Mouse (Mus musculus): ENCODE results near the gene Tiam1. TPM values are rescaled to one million over a fixed set of nuclear protein-coding genes. Genes with fewer than 3 reads are reported as not detected.

Tiam1 gene
- polyA plus RNA-seq, 1 experiment from 2014 or later: 18.5 TPM

GRCm38 (mm10) chr16:89934616-89935015, 209.0 kb downstream of the Tiam1 start:
- no peak for TF ChIP-seq CTCF (IDR thresholded peaks at IDR 0.05; ENCODE audit: low read depth)
- H3K4me2 ChIP-seq: no peak overlapping the region
- no peak overlapping the region for H3K27ac ChIP-seq (ENCODE audit: low read depth)
- no peaks in the 10 kb centered on the region for H3K9me3 ChIP-seq (ENCODE audit: low read depth, low read length)
- H3K4me3 ChIP-seq (ENCODE audit: low read depth, low read length): no peak overlapping the region
- 0 out of 2 replicates have a peak, but pooled peaks cover 4% of the 10 kb centered on the region for H3K4me1 ChIP-seq (ENCODE audit: insufficient read depth)
- no peak overlapping the region for H3K9ac ChIP-seq
- DNase-seq (peak; percentile 39), ATAC-seq (ENCODE audit: insufficient read depth) (peak; percentile 59)
- 27% methylated on average over 10 of the region's 10 CpGs for WGBS
- H3K36me3 ChIP-seq (ENCODE audit: insufficient read depth): no peaks in the 10 kb centered on the region
- no peaks in the 10 kb centered on the region for H3K27me3 ChIP-seq (ENCODE audit: insufficient read depth, low read length)

- no peak for TF ChIP-seq CTCF (IDR thresholded peaks at IDR 0.05; ENCODE audit: low read depth)
- ATAC-seq (ENCODE audit: insufficient read depth) (no peak), DNase-seq (no peak)
- Histone ChIP-seq H3K4me1 (ENCODE audit: insufficient read depth) (0 out of 2 replicates have a peak, but pooled peaks cover 4% of the 10 kb centered on the region), H3K9ac (no peak overlapping the region), H3K4me3 (ENCODE audit: low read depth, low read length) (no peak overlapping the region), H3K36me3 (ENCODE audit: insufficient read depth) (no peaks in the 10 kb centered on the region), H3K9me3 (ENCODE audit: low read depth, low read length) (no peaks in the 10 kb centered on the region), H3K27me3 (ENCODE audit: insufficient read depth, low read length) (no peaks in the 10 kb centered on the region), H3K27ac (ENCODE audit: low read depth) (no peak overlapping the region), H3K4me2 (no peak overlapping the region)
- 51% methylated on average over 7 of the region's 7 CpGs for WGBS
Measured at GRCm38 (mm10) chr16:89933976-89934375, 209.6 kb downstream of the Tiam1 start.

- H3K27me3 ChIP-seq (ENCODE audit: insufficient read depth, low read length): no peaks in the 10 kb centered on the region
- 0 out of 2 replicates have a peak, but pooled peaks cover 9% of the 10 kb centered on the region for H3K4me1 ChIP-seq (ENCODE audit: insufficient read depth)
- no peak for TF ChIP-seq CTCF (IDR thresholded peaks at IDR 0.05; ENCODE audit: low read depth)
- no peak overlapping the region for H3K9ac ChIP-seq
- 55% methylated on average over 7 of the region's 7 CpGs for WGBS
- no peak overlapping the region for H3K4me2 ChIP-seq
- ATAC-seq (ENCODE audit: insufficient read depth) (no peak), DNase-seq (no peak)
- H3K4me3 ChIP-seq (ENCODE audit: low read depth, low read length): no peak overlapping the region
- no peaks in the 10 kb centered on the region for H3K9me3 ChIP-seq (ENCODE audit: low read depth, low read length)
- no peaks in the 10 kb centered on the region for H3K36me3 ChIP-seq (ENCODE audit: insufficient read depth)
- no peak overlapping the region for H3K27ac ChIP-seq (ENCODE audit: low read depth)
Measured at GRCm38 (mm10) chr16:89928611-89929010, 215.0 kb downstream of the Tiam1 start.

GRCm38 (mm10) chr16:89924249-89924890, 219.2 kb downstream of the Tiam1 start:
- 39% methylated on average over 14 of the region's 14 CpGs for WGBS
- Histone ChIP-seq H3K27me3 (ENCODE audit: insufficient read depth, low read length) (no peaks in the 10 kb centered on the region), H3K36me3 (ENCODE audit: insufficient read depth) (no peaks in the 10 kb centered on the region), H3K9me3 (ENCODE audit: low read depth, low read length) (no peaks in the 10 kb centered on the region), H3K4me2 (peak overlapping the region; percentile 23; the same call in 1 of the 2 replicates), H3K4me1 (ENCODE audit: insufficient read depth) (0 out of 2 replicates have a peak, but pooled peaks cover 9% of the 10 kb centered on the region), H3K9ac (no peak overlapping the region), H3K27ac (ENCODE audit: low read depth) (no peak overlapping the region), H3K4me3 (ENCODE audit: low read depth, low read length) (no peak overlapping the region)
- DNase-seq (peak; percentile 89), ATAC-seq (ENCODE audit: insufficient read depth) (peak; percentile 78)
- TF ChIP-seq CTCF (IDR thresholded peaks at IDR 0.05; ENCODE audit: low read depth): no peak

- no peak overlapping the region for H3K27ac ChIP-seq (ENCODE audit: low read depth)
- no peaks in the 10 kb centered on the region for H3K27me3 ChIP-seq (ENCODE audit: insufficient read depth, low read length)
- 78% methylated on average over 8 of the region's 8 CpGs for WGBS
- no peaks in the 10 kb centered on the region for H3K9me3 ChIP-seq (ENCODE audit: low read depth, low read length)
- no peak overlapping the region for H3K9ac ChIP-seq
- DNase-seq: no peak
- TF ChIP-seq CTCF (IDR thresholded peaks at IDR 0.05; ENCODE audit: low read depth): no peak
- no peak for ATAC-seq (ENCODE audit: insufficient read depth)
- no peak overlapping the region for H3K4me3 ChIP-seq (ENCODE audit: low read depth, low read length)
- no peaks in the 10 kb centered on the region for H3K36me3 ChIP-seq (ENCODE audit: insufficient read depth)
- 0 out of 2 replicates have a peak, but pooled peaks cover 9% of the 10 kb centered on the region for H3K4me1 ChIP-seq (ENCODE audit: insufficient read depth)
- H3K4me2 ChIP-seq: no peak overlapping the region
Measured at GRCm38 (mm10) chr16:89923311-89923710, 220.3 kb downstream of the Tiam1 start.

GRCm38 (mm10) chr16:89922458-89922857, 221.1 kb downstream of the Tiam1 start:
- TF ChIP-seq CTCF (IDR thresholded peaks at IDR 0.05; ENCODE audit: low read depth): peak; percentile 16; the same call in 1 of the 2 replicates
- WGBS: 76% methylated on average over 8 of the region's 8 CpGs
- Histone ChIP-seq H3K9me3 (ENCODE audit: low read depth, low read length) (no peaks in the 10 kb centered on the region), H3K27me3 (ENCODE audit: insufficient read depth, low read length) (no peaks in the 10 kb centered on the region), H3K9ac (no peak overlapping the region), H3K4me3 (ENCODE audit: low read depth, low read length) (no peak overlapping the region), H3K36me3 (ENCODE audit: insufficient read depth) (no peaks in the 10 kb centered on the region), H3K27ac (ENCODE audit: low read depth) (no peak overlapping the region), H3K4me2 (no peak overlapping the region), H3K4me1 (ENCODE audit: insufficient read depth) (0 out of 2 replicates have a peak, but pooled peaks cover 9% of the 10 kb centered on the region)
- no peak for DNase-seq
- no peak for ATAC-seq (ENCODE audit: insufficient read depth)

- H3K36me3 ChIP-seq (ENCODE audit: insufficient read depth): no peaks in the 10 kb centered on the region
- no peak overlapping the region for H3K27ac ChIP-seq (ENCODE audit: low read depth)
- no peak for ATAC-seq (ENCODE audit: insufficient read depth)
- H3K4me1 ChIP-seq (ENCODE audit: insufficient read depth): 0 out of 2 replicates have a peak, but pooled peaks cover 9% of the 10 kb centered on the region
- no peak overlapping the region for H3K4me3 ChIP-seq (ENCODE audit: low read depth, low read length)
- H3K27me3 ChIP-seq (ENCODE audit: insufficient read depth, low read length): no peaks in the 10 kb centered on the region
- H3K4me2 ChIP-seq: no peak overlapping the region
- WGBS: 85% methylated on average over 14 of the region's 14 CpGs
- no peak for TF ChIP-seq CTCF (IDR thresholded peaks at IDR 0.05; ENCODE audit: low read depth)
- no peak overlapping the region for H3K9ac ChIP-seq
- DNase-seq: no peak
- H3K9me3 ChIP-seq (ENCODE audit: low read depth, low read length): no peaks in the 10 kb centered on the region
Measured at GRCm38 (mm10) chr16:89921370-89921769, 222.2 kb downstream of the Tiam1 start.

Measured in lung, embryonic 14.5 days (tissue).